9 mouse cellular contexts compared by ENCODE assay signal in the genomic region with DNA sequence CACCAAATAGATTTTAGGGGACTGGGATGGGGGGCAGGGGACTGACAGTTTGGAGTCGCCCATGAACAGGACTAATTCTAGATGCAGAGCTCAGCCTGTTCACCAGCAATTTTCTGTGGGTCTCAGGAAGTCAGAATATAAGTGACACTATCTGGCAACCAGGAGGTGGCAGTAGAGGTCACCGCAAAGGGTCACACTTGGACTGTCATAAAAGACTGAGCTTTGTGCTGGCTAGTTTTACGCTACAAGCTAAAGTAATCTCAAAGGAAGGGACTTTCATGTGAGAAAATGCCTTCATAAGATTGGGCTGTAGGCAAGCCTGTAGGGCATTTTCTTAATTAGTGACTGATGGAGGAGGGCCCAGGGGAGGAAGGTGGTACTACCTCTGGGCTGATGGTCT. TPM values are rescaled to one million over a fixed set of nuclear protein-coding genes. Genes with fewer than 3 reads are reported as not detected.
A peak's percentile ranks its signal among the peaks of the same experiment; 100 is the strongest.
DNase-seq lines count a peak whose midpoint lies in the region; ATAC-seq lines count a peak whose summit lies in the region.
"Had no signal": no experiment of that assay in that cellular context is flagged by ENCODE, and none has a peak within 500 bp of the region (broad histone marks: within the 10 kb centered on the region; RNA-seq: fewer than 3 reads in every experiment).

No protein-coding gene starts in this region.

- DNase-seq in gastrocnemius, adult 18-20 months (ENCODE audit: low spot score): peak; percentile 26
- no peak for DNase-seq in gastrocnemius, postnatal 36 days
- DNase-seq in urinary bladder, postnatal 14 days (ENCODE audit: low spot score): peak; percentile 52
- DNase-seq in urinary bladder, adult 2 months (ENCODE audit: low spot score): no peak
- DNase-seq in embryo, embryonic 10 days (ENCODE audit: low spot score): peak; percentile 88
- DNase-seq in lung, postnatal 14 days: peak; percentile 71
- DNase-seq in urinary bladder, postnatal 36 days (ENCODE audit: low spot score in 2 of 2): peak; percentile 9 to 32
- DNase-seq: liver, embryonic 13.5 days had no signal

- H3K4me2 ChIP-seq in hindbrain, embryonic 15.5 days: no peak overlapping the region
- H3K4me2 ChIP-seq: liver, embryonic 13.5 days had no signal

- H3K4me1 ChIP-seq in hindbrain, embryonic 15.5 days (replicated peaks): no peaks in the 10 kb centered on the region
- H3K4me1 ChIP-seq: liver, embryonic 13.5 days had no signal

- H3K36me3 ChIP-seq in hindbrain, embryonic 15.5 days: no peaks in the 10 kb centered on the region
- H3K36me3 ChIP-seq: liver, embryonic 13.5 days had no signal

- intact Hi-C loops in gastrocnemius, postnatal 36 days (cut with DNase I): loop anchor here (5.0 kb wide), 1 partner anchor 155 kb away; no protein-coding TSS in a partner anchor

- no peaks in the 10 kb centered on the region for H3K27me3 ChIP-seq in hindbrain, embryonic 15.5 days
- H3K27me3 ChIP-seq: liver, embryonic 13.5 days had no signal

- 0 out of 2 replicates have a peak, but pooled peaks have one; percentile 42 for ATAC-seq in hindbrain, embryonic 15.5 days (ENCODE audit: low FRiP score, low read depth)

- H3K9me3 ChIP-seq in hindbrain, embryonic 15.5 days: no peaks in the 10 kb centered on the region
- H3K9me3 ChIP-seq: liver, embryonic 13.5 days had no signal

- no peak overlapping the region for H3K9ac ChIP-seq in hindbrain, embryonic 15.5 days
- H3K9ac ChIP-seq: liver, embryonic 13.5 days had no signal

- H3K27ac ChIP-seq in hindbrain, embryonic 15.5 days (replicated peaks): no peak overlapping the region
- H3K27ac ChIP-seq: liver, embryonic 13.5 days had no signal

- no peak overlapping the region for H3K4me3 ChIP-seq in hindbrain, embryonic 15.5 days
- H3K4me3 ChIP-seq: liver, embryonic 13.5 days had no signal

- WGBS in hindbrain, embryonic 15.5 days: 25% methylated on average over 3 of the region's 3 CpGs

RNA-seq across cellular contexts. Expression of gene Palm2, which starts 17.8 kb away (rescaled TPM):
- under 1 TPM in 1 of 2 experiments, not detected in 1; 0.27 TPM for total RNA-seq in gastrocnemius, adult 18-20 months (2021)
- total RNA-seq in gastrocnemius, postnatal 36 days (2021): 1 to 10 TPM in 1 of 2 experiments, under 1 TPM in 1; 0.26 to 1.6 TPM
- polyA plus RNA-seq in urinary bladder, adult 2 months (2012; rRNA removed): 0.99 and 2.4 TPM in 2 replicates
- polyA plus RNA-seq in hindbrain, embryonic 15.5 days (2015; fragmentation: Nextera tagmentation; extraction: Ambion mirVana): 21.6 TPM in 2 replicates

Comparison
In these comparisons a context has a peak if more than half of its experiments do, and no peak if none do; other contexts are left out.
1. DNase-seq: peak in gastrocnemius, adult 18-20 months (single experiment), urinary bladder, postnatal 14 days (single experiment), embryo, embryonic 10 days (single experiment), lung, postnatal 14 days (single experiment) and urinary bladder, postnatal 36 days (2 of 2); none in gastrocnemius, postnatal 36 days (0 of 2) and urinary bladder, adult 2 months (single experiment).